Mouse (Mus musculus) layer of hippocampus, adult 2 months (tissue): ENCODE data around the gene Fbxo21. TPM values are rescaled to one million over a fixed set of nuclear protein-coding genes. Genes with fewer than 3 reads are reported as not detected.
A peak's percentile ranks its signal among the peaks of the same experiment; 100 is the strongest.

ENCODE experiments used
- DNase-seq, 2 experiments: peaks; one replicate each; pipeline ENCODE4 v3.0.0; 2022; ENCODE audit warnings: low spot score in 2 of 2
- H3K27ac ChIP-seq: fragments of 200-600 bp; 2 replicates; pipeline ENCODE4 v1.8.1; 2022
- H3K4me3 ChIP-seq: fragments of 200-600 bp; 2 replicates; pipeline ENCODE4 v1.8.1; 2022; ENCODE audit warnings: mild to moderate bottlenecking
- CTCF ChIP-seq: fragments of 200-600 bp; conservative IDR thresholded peaks from 2 replicates; pipeline ENCODE4 v1.8.1; 2022; ENCODE audit warnings: antibody characterized with exemption, mild to moderate bottlenecking, moderate library complexity
- total RNA-seq, 2 experiments: library from RNA; stranded (reverse); gene quantifications; 2 replicates each; pipeline ENCODE4 v1.2.3; 2021

The Fbxo21 gene
- total RNA-seq, 2 experiments from 2014 or later, result 140 to 165 TPM

GRCm38 (mm10) chr5:118010872-118011271, 34.3 kb downstream of the Fbxo21 start:
- DNase-seq, result no peak
- Histone ChIP-seq H3K4me3 (no peak overlapping the region), H3K27ac (peak overlapping the region; percentile 61; the same call in 1 of the 2 replicates)
- TF ChIP-seq CTCF, result no peak

DNA sequence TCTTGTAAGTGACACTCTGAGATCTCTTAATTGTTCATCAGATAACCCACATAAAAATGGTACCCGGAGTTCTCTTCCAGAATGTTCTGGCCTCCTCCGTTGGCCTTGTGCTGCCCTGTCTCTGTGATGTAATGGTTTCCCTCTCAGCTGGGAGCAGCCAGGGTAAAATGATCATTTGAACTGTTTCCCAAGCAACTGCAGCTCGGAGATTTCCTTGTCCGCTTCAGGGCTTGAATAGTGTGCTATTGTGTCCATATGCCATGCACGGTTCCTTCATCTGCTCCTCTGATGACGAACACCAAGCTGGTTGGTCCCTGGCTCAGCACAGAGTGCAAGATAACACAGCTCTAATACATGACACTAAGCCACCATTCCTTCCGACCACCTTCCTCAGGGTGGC, 35.3 kb downstream of the Fbxo21 start:
- DNase-seq, result peak in 1 of 2 experiments; percentile 29
- Histone ChIP-seq H3K4me3 (no peak overlapping the region), H3K27ac (peak overlapping the region; percentile 61; the same call in 1 of the 2 replicates)
- TF ChIP-seq CTCF, result no peak

DNA sequence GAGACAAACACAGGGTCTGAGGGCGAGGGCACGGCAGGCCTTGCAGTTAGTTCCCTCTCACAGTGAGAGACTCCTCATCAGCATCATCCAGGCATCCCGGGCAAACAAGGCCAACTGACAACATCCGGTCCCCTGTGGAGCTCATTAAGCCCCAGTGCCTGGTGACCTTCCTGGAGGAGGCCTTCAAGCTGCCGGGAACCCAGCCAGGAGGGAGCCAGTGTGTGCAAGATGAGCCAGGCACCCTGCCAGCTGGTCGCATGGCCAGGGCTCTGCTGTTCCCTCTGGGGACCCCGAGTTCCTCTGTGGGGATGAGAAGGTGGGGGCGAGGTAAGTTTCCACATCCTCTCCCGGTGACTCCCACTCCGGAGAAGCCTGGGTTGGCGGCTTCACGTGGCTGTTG, 38.5 kb downstream of the Fbxo21 start:
- no peak for TF ChIP-seq CTCF
- H3K4me3 ChIP-seq, result no peak overlapping the region
- no peak overlapping the region for H3K27ac ChIP-seq
- DNase-seq, result no peak

DNA sequence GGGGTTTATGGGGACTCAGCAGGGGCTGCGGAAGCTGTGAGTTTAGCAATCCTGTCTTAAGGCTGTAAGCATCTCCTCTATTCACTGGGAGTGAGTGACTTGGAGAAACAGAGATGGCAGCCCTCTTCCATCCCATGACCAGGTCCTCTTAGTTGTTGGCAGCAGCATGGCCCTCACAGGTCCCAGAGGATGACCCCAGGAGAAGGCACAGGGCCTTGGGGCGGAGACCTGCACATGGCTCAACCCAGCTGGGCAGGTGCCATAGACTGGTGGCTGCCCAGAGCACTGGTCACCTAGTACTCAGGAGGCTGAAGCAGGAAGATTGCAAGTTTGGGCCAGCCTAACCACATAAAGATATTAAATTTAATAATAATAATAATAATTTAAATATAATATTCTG, 39.1 kb downstream of the Fbxo21 start:
- Histone ChIP-seq H3K27ac (no peak overlapping the region), H3K4me3 (no peak overlapping the region)
- no peak for DNase-seq
- TF ChIP-seq CTCF, result no peak

DNA sequence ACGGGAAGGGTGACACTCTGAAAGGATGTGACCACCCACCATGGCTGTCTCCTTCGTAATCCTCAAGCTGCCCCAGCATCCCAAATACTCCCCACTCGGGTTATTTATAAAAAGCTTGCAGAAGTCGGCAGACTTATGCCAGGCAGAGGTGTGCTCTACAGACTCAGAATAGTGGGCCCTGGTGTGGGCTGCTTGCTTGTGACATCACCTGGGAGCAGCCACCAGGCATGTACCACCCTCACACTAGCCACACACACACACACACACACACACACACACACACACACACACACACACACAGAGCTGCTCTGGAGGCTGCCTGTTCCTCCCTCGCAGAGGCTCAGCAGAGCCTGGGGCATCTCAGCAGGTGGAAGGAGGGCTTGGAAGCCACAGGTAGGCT, 41.0 kb downstream of the Fbxo21 start:
- H3K27ac ChIP-seq, result no peak overlapping the region
- no peak for DNase-seq
- no peak for TF ChIP-seq CTCF
- no peak overlapping the region for H3K4me3 ChIP-seq

- DNase-seq, result no peak
- no peak for TF ChIP-seq CTCF
- Histone ChIP-seq H3K4me3 (no peak overlapping the region), H3K27ac (no peak overlapping the region)
These were observed 43.4 kb downstream of the Fbxo21 start for GRCm38 (mm10) chr5:118019905-118020304.

- DNase-seq, result no peak
- H3K27ac ChIP-seq, result no peak overlapping the region
- H3K4me3 ChIP-seq, result no peak overlapping the region
- TF ChIP-seq CTCF, result no peak
These were observed 46.5 kb downstream of the Fbxo21 start for GRCm38 (mm10) chr5:118023053-118023452.

DNA sequence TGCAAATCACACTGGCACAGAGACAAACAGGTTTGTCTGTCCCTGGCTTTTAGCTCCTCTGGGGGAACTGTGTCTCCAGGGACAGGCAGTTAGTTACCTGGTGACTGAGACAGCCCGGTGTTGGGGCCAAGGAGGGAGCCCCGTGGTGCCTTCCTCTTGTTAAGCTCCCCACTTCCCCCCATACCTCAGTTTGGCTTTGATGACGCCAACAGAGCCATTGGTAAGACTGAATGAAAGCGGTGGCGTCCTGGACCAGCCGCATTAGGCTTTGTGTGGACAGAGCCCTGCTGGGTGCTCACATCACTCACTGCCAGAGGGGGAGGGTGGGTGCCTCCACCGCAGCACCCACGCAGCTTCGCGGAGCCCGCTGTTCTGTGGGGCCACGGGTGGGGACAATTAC, 49.4 kb downstream of the Fbxo21 start:
- TF ChIP-seq CTCF, result no peak
- H3K27ac ChIP-seq, result no peak overlapping the region

GRCm38 (mm10) chr5:118026343-118026742, 49.8 kb downstream of the Fbxo21 start:
- Histone ChIP-seq H3K4me3 (no peak overlapping the region), H3K27ac (no peak overlapping the region)
- no peak for DNase-seq
- TF ChIP-seq CTCF, result no peak

More for the DNA sequence above, 49.4 kb downstream of the Fbxo21 start:
- no peak for DNase-seq
- H3K4me3 ChIP-seq, result no peak overlapping the region

GRCm38 (mm10) chr5:118027101-118027697, 50.7 kb downstream of the Fbxo21 start:
- no peak for DNase-seq
- no peak for TF ChIP-seq CTCF
- H3K4me3 ChIP-seq, result peak overlapping the region; percentile 75
- 0 out of 2 replicates have a peak overlapping the region, but pooled peaks have one; percentile 87 for H3K27ac ChIP-seq

DNA sequence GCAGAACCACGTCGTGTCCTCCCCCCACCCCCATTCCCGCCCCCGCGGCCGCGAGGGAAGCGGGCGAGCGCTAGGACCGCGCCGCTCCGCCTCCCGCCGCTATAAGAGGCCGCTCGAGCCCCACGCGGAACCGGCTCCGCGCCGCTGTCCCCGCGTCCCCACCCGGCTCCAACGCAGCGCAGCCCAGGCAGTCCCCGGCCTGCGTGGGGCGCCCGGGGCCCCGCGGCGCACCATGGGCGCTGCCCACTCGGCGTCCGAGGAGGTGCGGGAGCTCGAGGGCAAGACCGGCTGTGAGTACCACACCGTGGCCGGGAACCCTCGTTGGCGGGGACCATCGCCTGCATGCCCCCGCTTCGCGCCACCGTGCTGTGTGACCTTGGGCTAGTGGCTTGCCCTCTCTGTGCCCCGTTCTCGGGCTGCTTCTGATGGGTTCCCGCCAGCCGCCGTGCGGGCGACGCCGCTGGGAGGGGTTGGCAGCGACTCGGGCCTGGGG, 51.2 kb downstream of the Fbxo21 start, which contains the start of gene Tesc:
Tesc (plus strand) TSS at position 46 of the 493 bp plus-strand sequence.
- DNase-seq, result no peak
- no peak for TF ChIP-seq CTCF
- peak within 1 kb of the TSS; percentile 87 for H3K27ac ChIP-seq
- H3K4me3 ChIP-seq, result peak within 1 kb of the TSS; percentile 75

DNA sequence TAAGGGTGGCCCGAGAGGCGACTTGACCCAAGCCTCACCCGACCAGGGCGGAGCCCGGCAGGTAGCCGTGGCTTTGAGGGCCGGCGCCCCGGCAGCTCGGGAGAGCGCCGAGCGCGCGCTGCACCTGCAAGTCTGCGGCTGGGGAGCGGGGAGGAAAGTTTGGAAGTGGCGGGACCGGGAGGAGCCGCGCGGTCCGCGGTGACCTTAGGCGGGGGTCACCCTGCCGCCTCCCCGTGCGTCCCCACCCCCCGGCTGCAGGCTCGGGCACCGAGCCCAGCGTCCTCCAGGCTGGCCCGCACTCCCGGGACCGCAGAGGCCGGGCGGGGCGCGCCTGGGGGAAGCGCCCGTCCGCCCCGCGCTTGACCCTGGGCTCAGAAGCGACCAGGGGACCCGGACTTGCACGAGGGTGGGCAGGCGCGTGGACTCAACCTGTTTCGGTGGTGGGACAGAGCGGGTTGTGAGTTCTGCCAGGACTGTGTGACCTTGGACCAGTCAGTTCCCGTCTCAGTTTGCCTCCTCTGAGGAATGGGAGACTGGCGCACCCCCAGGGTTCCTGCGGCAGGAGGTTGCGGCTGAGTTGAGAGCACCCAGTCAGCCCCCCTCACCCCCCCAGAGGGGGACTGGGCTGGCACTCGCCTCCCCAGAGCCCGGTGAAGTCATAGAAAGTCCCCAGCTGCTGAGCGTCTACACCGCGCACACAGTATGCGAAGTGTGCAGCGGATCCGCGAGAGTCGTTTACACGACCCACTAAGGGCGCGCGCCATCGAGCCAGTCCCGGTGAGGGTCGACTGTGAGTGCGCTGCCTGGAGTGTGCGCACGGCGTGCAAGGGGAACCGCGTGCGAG, 51.9 kb downstream of the Fbxo21 start:
- H3K27ac ChIP-seq, result peak overlapping the region; percentile 87
- DNase-seq, result no peak
- peak overlapping the region; percentile 75 for H3K4me3 ChIP-seq
- no peak for TF ChIP-seq CTCF

GRCm38 (mm10) chr5:118029035-118029408, 52.5 kb downstream of the Fbxo21 start:
- no peak for DNase-seq
- TF ChIP-seq CTCF, result no peak
- Histone ChIP-seq H3K27ac (peak overlapping the region; percentile 87), H3K4me3 (peak overlapping the region; percentile 75)
